Mouse (Mus musculus) hindbrain, postnatal 0 days (tissue): ENCODE data around the gene Atp10a. TPM values are rescaled to one million over a fixed set of nuclear protein-coding genes. Genes with fewer than 3 reads are reported as not detected.

Source experiments
- ATAC-seq: fragments of 200-750 bp; cut with Nextera tagmentation; 2 replicates; pipeline ENCODE4 v1.8.0; 2017; ENCODE audit warnings: mild to moderate bottlenecking, moderate TSS enrichment, moderate library complexity
- DNase-seq: peaks from one replicate; pipeline ENCODE4 v3.0.0-alpha.2; 2015; ENCODE audit warnings: low spot score
- H3K27ac ChIP-seq: fragments of 300-500 bp; sonication (generic); 2 replicates; pipeline ENCODE4 v1.5.1; 2014; ENCODE audit warnings: mild to moderate bottlenecking
- H3K27me3 ChIP-seq: fragments of 300-500 bp; sonication (generic); 2 replicates; pipeline ENCODE4 v1.6.1; 2014; ENCODE audit warnings: low read length, mixed read lengths; ENCODE audit not compliant: insufficient read depth
- H3K36me3 ChIP-seq: fragments of 300-500 bp; sonication (generic); 2 replicates; pipeline ENCODE4 v1.6.1; 2014; ENCODE audit warnings: low read length, mixed read lengths; ENCODE audit not compliant: insufficient read depth
- H3K4me1 ChIP-seq: fragments of 300-500 bp; sonication (generic); 2 replicates; pipeline ENCODE4 v1.6.1; 2014; ENCODE audit warnings: antibody characterized with exemption, low read length, mixed read lengths; ENCODE audit not compliant: insufficient read depth
- H3K4me2 ChIP-seq: fragments of 300-500 bp; sonication (generic); 2 replicates; pipeline ENCODE4 v1.6.1; 2014; ENCODE audit warnings: low read depth, mild to moderate bottlenecking, low read length, moderate library complexity, mixed read lengths
- H3K4me3 ChIP-seq: fragments of 300-500 bp; sonication (generic); 2 replicates; pipeline ENCODE4 v1.5.1; 2014; ENCODE audit warnings: low read length
- H3K9ac ChIP-seq: fragments of 300-500 bp; sonication (generic); replicated peaks from 2 replicates; pipeline ENCODE4 v1.6.1; 2014; ENCODE audit warnings: mild to moderate bottlenecking, low read length, moderate library complexity, mixed read lengths
- H3K9me3 ChIP-seq: fragments of 300-500 bp; sonication (generic); 2 replicates; pipeline ENCODE4 v1.6.1; 2016; ENCODE audit warnings: low read length, mixed read lengths
- CTCF ChIP-seq: IDR thresholded peaks from 2 replicates; pipeline ENCODE4 v1.5.1; 2016; ENCODE audit warnings: antibody characterized with exemption, control low read depth, low read depth
- WGBS: fragments of 180-500 bp; shearing (Covaris S2); extraction: QIAGEN DNeasy Blood & Tissue Kit; methylation state at CpG from one replicate; pipeline ENCODE4 v1.1.7; 2014; 5-methylcytosine and 5-hydroxymethylcytosine counted together
- polyA plus RNA-seq: library from polyadenylated mRNA; unstranded; fragments of >200 nt; fragmentation: Nextera tagmentation; extraction: Ambion mirVana; gene quantifications from 2 replicates; pipeline ENCODE4 v1.2.1, GENCODE M21; 2015
- total RNA-seq: library from RNA; depleted of rRNA; stranded (reverse); fragments of >200 nt; gene quantifications from 2 replicates; pipeline ENCODE4 v1.2.3, GENCODE M21; 2014; rRNA removed

Gene Atp10a
- total RNA-seq (3.6 and 5.9 TPM in 2 replicates), polyA plus RNA-seq (0.75 and 1.1 TPM in 2 replicates)

DNA sequence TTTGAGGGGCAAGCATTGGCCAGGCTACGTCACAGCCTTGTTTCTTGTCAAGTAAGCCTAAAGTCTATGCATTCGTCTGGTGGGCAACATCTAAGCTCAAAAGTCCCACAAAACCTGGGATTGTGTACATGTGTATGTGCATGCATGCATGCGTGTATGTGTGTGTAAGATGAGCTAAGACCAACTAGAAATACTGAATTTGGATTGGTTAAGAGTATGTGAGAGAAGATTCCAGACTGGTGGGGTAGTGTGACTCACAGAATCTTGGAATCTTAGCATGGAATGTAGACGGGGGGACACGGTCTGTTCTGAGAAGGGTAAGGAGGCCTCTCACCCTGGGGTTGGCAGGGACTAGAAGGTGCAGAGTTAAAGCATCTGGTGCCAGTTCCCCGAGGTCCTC, at the start of gene Atp10a:
TSS of gene Atp10a (plus strand) at position 301 of the 400 bp plus-strand sequence.
- Histone ChIP-seq H3K9ac (no peak within 1 kb of the TSS), H3K27me3 (no peaks in the 10 kb centered on the region), H3K9me3 (no peaks in the 10 kb centered on the region), H3K4me2 (no peak within 1 kb of the TSS), H3K4me1 (peaks cover 4% of the 10 kb centered on the region; the same call in 1 of the 2 replicates), H3K27ac (no peak within 1 kb of the TSS), H3K4me3 (no peak within 1 kb of the TSS), H3K36me3 (no peaks in the 10 kb centered on the region)
- no peak for DNase-seq
- WGBS = 86% methylated on average over 6 of the region's 6 CpGs
- TF ChIP-seq CTCF = no peak
- ATAC-seq = no peak

DNA sequence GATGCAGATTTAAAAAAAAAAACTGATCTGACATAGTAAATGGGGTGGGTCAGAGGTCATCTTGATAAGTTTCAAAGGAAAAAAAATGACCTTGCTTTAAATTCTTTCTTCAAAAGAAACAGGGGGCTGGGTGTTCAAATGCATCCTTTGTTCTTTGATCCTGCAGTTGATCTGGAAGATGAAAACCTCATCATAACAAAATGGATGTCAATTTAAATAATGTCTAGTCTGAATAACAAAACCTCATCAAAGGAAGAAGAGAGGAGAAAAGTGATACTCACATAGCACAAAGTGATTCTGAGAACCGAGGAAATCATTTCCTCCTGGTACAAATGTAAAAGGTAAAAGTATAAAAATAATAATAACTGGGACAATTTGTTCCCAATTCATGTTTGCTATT, 37.9 kb upstream of the Atp10a start:
- Histone ChIP-seq H3K27ac (no peak overlapping the region), H3K9me3 (no peaks in the 10 kb centered on the region), H3K36me3 (no peaks in the 10 kb centered on the region), H3K27me3 (no peaks in the 10 kb centered on the region), H3K4me3 (no peak overlapping the region), H3K9ac (no peak overlapping the region), H3K4me1 (no peaks in the 10 kb centered on the region), H3K4me2 (no peak overlapping the region)
- no peak for TF ChIP-seq CTCF
- no peak for ATAC-seq
- WGBS = 78% methylated on average over 1 of the region's 1 CpGs
- DNase-seq = no peak

DNA sequence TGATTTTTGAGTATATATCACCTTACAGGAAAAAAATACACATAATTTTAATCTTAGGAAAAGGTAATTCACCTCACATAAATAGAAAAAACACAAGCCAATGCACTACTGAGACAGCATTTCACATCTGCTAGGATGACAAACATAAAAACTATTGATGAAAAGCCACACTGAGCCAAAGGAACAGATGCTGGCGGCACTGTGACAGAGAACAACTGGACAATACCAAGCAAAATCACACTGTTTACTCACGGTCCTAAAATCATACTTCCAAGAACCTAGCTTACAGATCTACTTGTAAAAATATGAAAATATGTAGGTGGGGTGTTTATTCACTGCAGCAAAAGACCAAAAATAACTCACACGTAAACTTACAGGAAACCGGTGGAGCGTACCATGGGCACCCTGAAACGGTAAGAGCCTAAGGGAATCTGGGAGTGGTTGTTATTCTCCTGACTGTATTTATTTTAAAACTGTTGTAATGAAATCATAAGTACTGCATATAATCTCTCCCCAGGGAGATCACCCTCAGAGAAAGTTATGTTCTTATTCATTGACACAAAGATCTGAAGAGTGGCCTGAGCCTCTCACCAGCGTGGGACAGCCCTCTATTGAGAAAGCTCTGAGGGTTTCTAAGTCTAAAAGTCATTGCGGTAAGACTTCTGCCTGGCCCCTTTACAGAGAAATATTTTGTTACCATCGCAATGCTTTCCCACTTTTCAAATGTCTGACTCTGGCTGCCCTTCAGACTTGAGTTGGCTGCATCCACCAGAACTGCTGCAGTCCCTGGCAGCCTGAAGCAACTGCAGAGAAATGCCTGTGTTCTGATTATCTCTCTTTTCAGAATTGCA, 29.4 kb upstream of the Atp10a start:
- no peak for TF ChIP-seq CTCF
- Histone ChIP-seq H3K36me3 (no peaks in the 10 kb centered on the region), H3K27ac (0 out of 2 replicates have a peak overlapping the region, but pooled peaks have one; percentile 41), H3K9ac (no peak overlapping the region), H3K4me1 (no peaks in the 10 kb centered on the region), H3K4me3 (no peak overlapping the region), H3K27me3 (no peaks in the 10 kb centered on the region), H3K9me3 (no peaks in the 10 kb centered on the region), H3K4me2 (no peak overlapping the region)
- DNase-seq (peak; percentile 45), ATAC-seq (peak; percentile 56; the same call in 1 of the 2 replicates)
- WGBS = 67% methylated on average over 9 of the region's 9 CpGs

DNA sequence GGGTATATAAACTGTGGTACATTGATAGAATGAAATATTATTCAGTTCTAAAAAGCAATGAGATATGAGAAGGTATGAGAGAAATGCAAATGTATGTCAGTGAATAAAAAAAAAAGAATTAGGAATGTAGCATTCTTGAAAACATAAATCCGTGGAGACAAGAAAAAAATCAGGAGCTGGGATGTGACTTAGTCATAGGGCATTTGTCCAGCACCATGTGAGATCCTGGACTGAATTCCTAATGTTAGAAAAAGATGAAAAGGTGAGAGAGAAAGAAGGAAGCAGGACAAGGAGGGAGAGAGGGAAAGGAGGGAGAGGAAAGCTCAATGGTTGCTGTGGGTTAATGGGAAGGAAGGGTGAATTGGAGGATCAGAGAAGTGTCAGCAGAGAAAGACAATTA, 28.6 kb upstream of the Atp10a start:
- 61% methylated on average over 1 of the region's 1 CpGs for WGBS
- no peaks in the 10 kb centered on the region for H3K9me3 ChIP-seq
- H3K9ac ChIP-seq = no peak overlapping the region
- no peaks in the 10 kb centered on the region for H3K27me3 ChIP-seq
- no peak for TF ChIP-seq CTCF
- H3K4me1 ChIP-seq = no peaks in the 10 kb centered on the region
- H3K27ac ChIP-seq = no peak overlapping the region
- H3K4me3 ChIP-seq = no peak overlapping the region
- H3K4me2 ChIP-seq = no peak overlapping the region
- DNase-seq (no peak), ATAC-seq (no peak)
- H3K36me3 ChIP-seq = no peaks in the 10 kb centered on the region

DNA sequence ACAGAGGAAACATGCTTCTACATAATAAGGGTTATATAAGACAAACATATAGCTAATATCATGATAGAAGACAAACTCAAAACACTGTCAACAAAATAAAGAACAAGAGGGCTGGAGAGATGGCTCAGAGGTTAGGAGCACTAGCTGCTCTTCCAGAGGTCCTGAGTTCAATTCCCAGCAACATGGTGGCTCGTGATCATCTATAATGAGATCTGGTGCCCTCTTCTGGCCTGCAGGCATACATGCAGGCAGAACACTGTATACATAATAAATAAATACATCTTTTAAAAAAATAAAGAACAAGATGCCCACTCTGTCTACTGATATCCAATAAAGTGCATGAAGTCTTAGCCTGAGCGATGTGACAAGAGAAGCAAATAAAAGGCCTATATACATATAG, 26.7 kb upstream of the Atp10a start:
- Histone ChIP-seq H3K36me3 (no peaks in the 10 kb centered on the region), H3K4me3 (no peak overlapping the region), H3K9me3 (no peaks in the 10 kb centered on the region), H3K27me3 (no peaks in the 10 kb centered on the region), H3K4me2 (no peak overlapping the region), H3K4me1 (no peaks in the 10 kb centered on the region), H3K27ac (no peak overlapping the region), H3K9ac (no peak overlapping the region)
- no peak for TF ChIP-seq CTCF
- DNase-seq (no peak), ATAC-seq (no peak)
- WGBS = 89% methylated on average over 2 of the region's 2 CpGs

DNA sequence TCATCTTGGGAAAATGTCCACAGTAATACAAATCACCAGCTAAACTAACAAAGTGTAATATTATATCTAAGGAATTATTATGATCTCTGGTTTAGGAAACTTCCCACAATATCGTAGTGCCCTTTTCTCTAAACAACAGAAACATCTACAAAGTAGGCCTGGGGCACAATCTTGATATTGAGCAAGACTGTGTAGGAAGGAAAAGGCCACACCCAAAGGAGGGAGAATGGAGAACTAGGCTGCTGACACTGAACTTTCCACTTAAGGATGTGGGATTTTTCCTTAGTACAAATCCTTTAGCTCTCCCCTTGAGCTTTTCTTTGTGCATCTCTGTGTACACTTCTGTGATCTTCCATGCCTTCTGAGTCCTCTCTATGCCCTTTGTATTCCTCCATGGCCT, 22.3 kb upstream of the Atp10a start:
- Histone ChIP-seq H3K27ac (no peak overlapping the region), H3K27me3 (no peaks in the 10 kb centered on the region), H3K4me3 (no peak overlapping the region), H3K9me3 (no peaks in the 10 kb centered on the region), H3K4me2 (no peak overlapping the region), H3K9ac (no peak overlapping the region), H3K36me3 (no peaks in the 10 kb centered on the region), H3K4me1 (no peaks in the 10 kb centered on the region)
- DNase-seq (no peak), ATAC-seq (no peak)
- WGBS = 86% methylated on average over 1 of the region's 1 CpGs
- no peak for TF ChIP-seq CTCF

DNA sequence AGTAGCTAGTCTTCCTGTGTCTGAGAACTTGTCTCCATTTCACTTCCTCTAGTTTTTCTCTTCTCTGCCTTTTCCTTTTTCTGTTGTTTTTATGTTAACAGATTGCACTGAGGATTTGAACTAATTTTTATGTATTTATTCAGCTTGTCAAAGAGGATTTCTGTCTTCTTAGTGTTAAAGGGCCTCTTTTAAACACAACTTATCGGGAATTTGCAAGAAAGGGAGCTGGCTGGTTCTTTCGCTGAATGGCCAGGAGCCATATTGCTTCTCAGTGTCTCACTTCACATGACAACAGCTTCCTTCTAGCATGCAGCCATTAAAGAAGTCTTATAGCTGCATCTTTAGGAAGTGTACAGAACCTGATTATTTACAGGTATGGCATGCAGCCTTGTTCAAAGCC, 16.3 kb upstream of the Atp10a start:
- DNase-seq (no peak), ATAC-seq (no peak)
- H3K36me3 ChIP-seq = no peaks in the 10 kb centered on the region
- no peaks in the 10 kb centered on the region for H3K27me3 ChIP-seq
- no peak for TF ChIP-seq CTCF
- H3K27ac ChIP-seq = no peak overlapping the region
- 83% methylated on average over 2 of the region's 2 CpGs for WGBS
- H3K9ac ChIP-seq = no peak overlapping the region
- H3K4me1 ChIP-seq = no peaks in the 10 kb centered on the region
- H3K9me3 ChIP-seq = no peaks in the 10 kb centered on the region
- H3K4me3 ChIP-seq = no peak overlapping the region
- no peak overlapping the region for H3K4me2 ChIP-seq
